23 mouse cellular contexts compared by ENCODE assay signal in the genomic region with DNA sequence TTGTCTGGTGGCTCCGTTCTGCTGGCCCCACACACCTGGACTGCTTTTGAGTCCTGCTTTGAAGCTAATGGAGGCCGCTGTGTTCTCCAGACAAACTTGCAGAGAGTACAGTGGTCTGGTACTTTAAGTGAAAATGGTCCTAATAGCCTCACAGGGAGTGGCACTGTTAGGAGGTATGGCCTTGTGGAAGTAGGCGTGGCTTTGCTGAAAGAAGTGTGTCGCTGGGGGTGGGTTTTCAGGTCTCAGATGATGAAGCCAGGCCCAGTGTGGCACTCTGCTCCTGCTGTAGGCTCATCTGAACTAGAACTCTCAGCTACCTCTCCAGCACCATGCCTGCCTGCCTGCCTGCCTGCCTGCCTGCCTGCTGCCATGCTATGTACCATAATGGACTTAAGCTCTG. TPM values are rescaled to one million over a fixed set of nuclear protein-coding genes. Genes with fewer than 3 reads are reported as not detected.
"Had no signal": no experiment of that assay in that cellular context is flagged by ENCODE, and none has a peak within 500 bp of the region (broad histone marks: within the 10 kb centered on the region; RNA-seq: fewer than 3 reads in every experiment).

No protein-coding gene starts in this region.

- H3K27me3 ChIP-seq: liver, embryonic 15.5 days; lung, embryonic 15.5 days; midbrain, embryonic 12.5 days; neural tube, embryonic 13.5 days; neural tube, embryonic 15.5 days had no signal

- DNase-seq: liver, postnatal 0 days; lung, adult 2 months; lung, postnatal 14 days; lung, postnatal 36 days; midbrain, embryonic 14.5 days; retina, postnatal 1 day; right cerebral cortex, adult 18-20 months; right cerebral cortex, postnatal 25 days; right cerebral cortex, postnatal 4 days; spleen, adult 18-20 months; thymus, adult 2 months; thymus, postnatal 25 days; thymus, postnatal 4 days had no signal

- H3K36me3 ChIP-seq: liver, embryonic 15.5 days had no signal

- H3K4me2 ChIP-seq: liver, embryonic 15.5 days; lung, embryonic 15.5 days; midbrain, embryonic 12.5 days; neural tube, embryonic 13.5 days; neural tube, embryonic 15.5 days had no signal

- H3K4me3 ChIP-seq: liver, embryonic 15.5 days; lung, embryonic 15.5 days; midbrain, embryonic 10.5 days; midbrain, embryonic 12.5 days; neural tube, embryonic 13.5 days; neural tube, embryonic 15.5 days had no signal

- ATAC-seq: liver, postnatal 0 days; lung, postnatal 0 days; midbrain, embryonic 16.5 days had no signal

RNA-seq across cellular contexts. Expression of a gene that starts 5.7 kb away (rescaled TPM):
- polyA plus RNA-seq: liver, embryonic 15.5 days; lung, adult 2 months; lung, embryonic 15.5 days; lung, postnatal 0 days; macrophage; midbrain, embryonic 10.5 days; midbrain, embryonic 12.5 days; midbrain, embryonic 14.5 days; midbrain, embryonic 16.5 days; neural tube, embryonic 11.5 days; neural tube, embryonic 15.5 days had no signal
